Mouse (Mus musculus): ENCODE data around the gene Ms4a6d.

DNA sequence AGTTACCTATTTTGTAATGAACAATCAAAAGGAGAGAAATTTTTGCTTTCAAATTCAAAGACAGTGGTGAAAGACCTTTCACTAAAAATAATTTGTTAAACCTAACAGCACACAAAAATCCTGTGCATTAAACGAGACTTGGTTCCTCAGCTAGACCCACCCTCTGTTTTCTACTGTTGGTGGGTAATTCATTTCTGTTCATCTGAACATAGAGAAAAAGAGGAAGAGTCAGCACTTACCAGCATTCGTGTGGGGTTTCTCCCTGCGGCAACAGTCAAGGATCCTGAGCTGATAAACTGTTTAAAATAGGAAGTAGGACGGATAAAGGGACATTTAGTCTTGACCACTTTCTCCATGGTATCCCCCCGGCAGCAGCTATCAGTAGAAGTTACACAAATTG is 30.9 kb upstream of the Ms4a6d start:
- TF ChIP-seq CTCF (IDR thresholded peaks at IDR 0.05; ENCODE audit: low read depth) (no peak), EP300 (optimal IDR thresholded peaks at IDR 0.05) (no peak)

Data from stomach, postnatal 0 days (tissue).